Mouse (Mus musculus) heart, postnatal 10 days (tissue): ENCODE measurements around the gene Tapt1. TPM values are rescaled to one million over a fixed set of nuclear protein-coding genes. Genes with fewer than 3 reads are reported as not detected.
"Not testable (repeated sequence)": the region's sequence is repeated elsewhere in the genome, so short reads cannot be mapped to it uniquely, and the experiment has no call there.

Experiments
- DNase-seq, 2 experiments: peaks; one replicate each; pipeline ENCODE4 v3.0.0; 2021
- intact Hi-C: fragments of 180-260 bp; cut with DNase I; formaldehyde crosslinking; loops from one replicate; pipeline ENCODE4 v1.15.1; 2025
- total RNA-seq, 2 experiments: library from RNA; stranded (reverse); gene quantifications; 2 replicates each; pipeline ENCODE4 v1.2.3; 2021

Gene Tapt1
- total RNA-seq, 2 experiments from 2014 or later = 26.7 to 27.5 TPM

- intact Hi-C loops = no loop called here
- DNase-seq = peak; percentile 35 to 37
Observed at GRCm38 (mm10) chr5:44151327-44152051, 74.9 kb downstream of the Tapt1 start.

- DNase-seq = no peak
- intact Hi-C loops = no loop called here
Observed at GRCm38 (mm10) chr5:44147732-44148131, 78.7 kb downstream of the Tapt1 start.

- intact Hi-C loops = no loop called here
- no peak for DNase-seq
Observed at GRCm38 (mm10) chr5:44146437-44147332, 79.7 kb downstream of the Tapt1 start.

- no peak for DNase-seq
- intact Hi-C loops = no loop called here
Observed at GRCm38 (mm10) chr5:44143467-44144235, 82.8 kb downstream of the Tapt1 start.

- intact Hi-C loops = no loop called here
- DNase-seq = no peak
Observed at GRCm38 (mm10) chr5:44127487-44127886, 98.9 kb downstream of the Tapt1 start.

GRCm38 (mm10) chr5:44126574-44126973 lies 99.9 kb downstream of the Tapt1 start:
- intact Hi-C loops, DNase-seq: not testable (repeated sequence)

Other genes starting within 250 kb of the Tapt1 start
- gene Fgfbp1, start 244.8 kb downstream of the Tapt1 start, total RNA-seq = under 1 TPM; 0.45 TPM
- gene Prom1, start 124.6 kb downstream of the Tapt1 start, total RNA-seq = 1 to 10 TPM; 5.5 to 6.7 TPM